Mouse (Mus musculus): ENCODE data around the gene Stxbp1. TPM values are rescaled to one million over a fixed set of nuclear protein-coding genes. Genes with fewer than 3 reads are reported as not detected.

The Stxbp1 gene
- total RNA-seq, 2 experiments from 2014 or later, result 11.0 to 11.7 TPM

DNA sequence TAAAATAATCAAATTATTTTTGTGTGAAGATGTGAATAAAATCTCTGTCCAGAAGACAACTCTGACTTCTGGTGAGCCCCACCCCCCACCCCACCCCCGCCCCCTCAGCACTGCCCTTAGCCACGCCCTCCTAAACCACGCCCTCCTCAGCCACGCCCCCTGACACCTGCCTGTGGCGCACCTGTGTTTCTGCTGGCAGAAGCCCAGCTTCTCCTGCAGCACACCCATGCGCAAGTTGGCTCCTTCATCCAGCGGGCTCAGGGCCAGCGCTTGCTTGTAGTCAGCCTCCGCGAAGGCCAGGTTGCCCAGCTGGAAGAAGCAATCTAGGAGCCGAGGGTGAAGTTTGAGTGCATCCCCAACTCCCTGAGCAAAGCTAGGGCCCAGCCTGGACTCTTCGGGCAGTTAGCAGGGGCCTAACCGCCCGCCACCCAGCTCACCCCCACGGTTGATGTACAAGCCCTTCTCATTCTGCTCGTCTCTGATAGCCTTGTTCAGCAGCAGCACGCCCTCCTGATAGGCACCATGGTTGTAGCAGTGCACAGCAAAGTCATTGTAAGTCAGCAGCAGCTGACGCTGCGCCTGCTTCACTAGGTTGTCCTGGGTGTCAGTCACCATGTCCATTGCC, 78.3 kb downstream of the Stxbp1 start:
- DNase-seq (ENCODE audit: low spot score), result no peak
- intact Hi-C loops (cut with DNase I), result no loop called here

GRCm38 (mm10) chr2:32767241-32767640, 79.8 kb downstream of the Stxbp1 start:
- DNase-seq (ENCODE audit: low spot score), result no peak
- intact Hi-C loops (cut with DNase I), result no loop called here

GRCm38 (mm10) chr2:32763353-32763752, 83.7 kb downstream of the Stxbp1 start:
- DNase-seq (ENCODE audit: low spot score), result no peak
- intact Hi-C loops (cut with DNase I), result no loop called here

DNA sequence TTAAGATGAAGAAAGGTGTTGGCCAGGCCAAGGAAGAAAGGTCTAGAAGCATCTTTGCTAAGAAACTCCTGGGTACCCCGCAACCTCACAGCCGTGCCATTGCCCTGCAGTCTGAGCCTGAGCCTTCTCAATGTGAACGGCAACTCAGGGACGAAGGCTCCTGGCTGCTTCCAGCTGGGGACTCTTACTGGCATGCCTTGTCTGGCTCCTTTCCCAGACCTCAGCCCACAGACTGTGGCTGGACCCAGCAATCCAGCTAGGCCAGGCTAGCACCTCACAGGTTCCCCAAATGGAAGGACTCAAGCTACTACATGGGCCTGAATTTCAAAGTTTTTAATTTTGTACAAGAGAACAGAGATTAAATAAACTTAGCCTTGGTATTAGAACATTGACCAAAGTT, 85.2 kb downstream of the Stxbp1 start:
- intact Hi-C loops (cut with DNase I), result no loop called here

DNA sequence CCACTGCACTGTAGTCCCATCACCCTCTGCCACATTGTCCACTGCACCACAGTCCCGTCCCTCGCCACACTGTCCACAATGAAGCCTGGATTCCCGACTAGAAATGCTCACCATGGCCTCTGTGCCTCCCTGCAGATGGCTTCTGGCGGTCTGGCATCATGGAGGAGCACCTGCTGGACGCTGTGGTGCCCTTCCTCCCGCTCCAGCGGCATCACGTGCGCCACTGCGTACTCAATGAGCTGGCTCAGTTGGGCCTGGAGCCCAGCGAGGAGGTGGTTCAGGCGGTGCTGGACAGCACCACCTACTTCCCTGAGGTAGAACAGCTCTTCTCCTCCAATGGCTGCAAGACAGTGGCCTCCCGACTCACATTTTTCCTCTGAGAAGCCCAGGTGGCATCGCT, 85.7 kb downstream of the Stxbp1 start:
- intact Hi-C loops (cut with DNase I), result no loop called here

More for the DNA sequence above, 85.2 kb downstream of the Stxbp1 start:
- DNase-seq (ENCODE audit: low spot score), result no peak

DNA sequence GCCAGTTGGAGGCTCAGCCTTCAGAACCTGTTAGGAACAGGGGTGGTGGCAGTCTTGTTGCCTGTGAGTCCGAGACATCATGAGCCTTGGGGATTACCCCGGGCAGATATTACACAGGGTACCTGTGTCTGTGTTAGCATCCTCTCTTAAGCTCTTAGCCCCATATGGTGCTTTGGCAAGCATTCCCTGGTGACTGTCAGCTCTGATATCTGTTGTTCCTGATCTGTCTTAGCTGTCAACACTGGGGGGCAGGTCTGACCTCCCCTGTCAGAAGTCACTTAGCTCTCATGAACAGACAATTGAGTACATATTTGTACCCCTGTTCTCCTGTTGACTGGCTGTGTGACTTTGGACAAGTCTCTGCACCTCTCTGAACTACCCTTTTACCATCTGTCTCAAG, 88.0 kb downstream of the Stxbp1 start:
- DNase-seq (ENCODE audit: low spot score), result no peak
- intact Hi-C loops (cut with DNase I), result no loop called here

More for the DNA sequence above, 85.7 kb downstream of the Stxbp1 start:
- DNase-seq (ENCODE audit: low spot score), result no peak

GRCm38 (mm10) chr2:32758503-32758902, 88.5 kb downstream of the Stxbp1 start:
- intact Hi-C loops (cut with DNase I), result no loop called here

GRCm38 (mm10) chr2:32757056-32757845, 89.8 kb downstream of the Stxbp1 start, which contains the start of gene Tor2a:
Gene Tor2a, plus strand, starts transcription at chr2:32757234.
- intact Hi-C loops (cut with DNase I), result loop anchor here (1.0 kb wide), 1 partner anchor 43 kb away; no protein-coding TSS in a partner anchor
- peak; percentile 95 for DNase-seq (ENCODE audit: low spot score)

More at GRCm38 (mm10) chr2:32758503-32758902, 88.5 kb downstream of the Stxbp1 start:
- DNase-seq (ENCODE audit: low spot score), result no peak

DNA sequence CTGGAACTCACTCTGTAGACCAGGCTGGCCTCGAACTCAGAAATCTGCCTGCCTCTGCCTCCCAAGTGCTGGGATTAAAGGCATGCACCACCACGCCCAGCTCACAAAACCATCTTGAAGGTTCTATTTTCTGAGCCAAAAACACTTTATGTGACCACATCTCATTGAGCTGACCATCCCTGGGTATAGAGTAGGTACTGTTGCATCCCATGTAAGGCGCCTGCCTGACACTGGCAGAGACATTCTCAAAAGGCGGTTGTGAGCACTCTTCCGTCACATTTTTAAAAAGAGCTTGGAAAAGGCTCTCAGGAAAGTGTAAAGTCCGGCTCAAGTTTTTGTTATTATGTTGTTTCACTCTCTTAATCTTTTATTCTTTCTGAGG, 90.4 kb downstream of the Stxbp1 start:
- intact Hi-C loops (cut with DNase I), result loop anchor here (1.0 kb wide), 1 partner anchor 42 kb away; no protein-coding TSS in a partner anchor
- no peak for DNase-seq (ENCODE audit: low spot score)

- intact Hi-C loops (cut with DNase I), result loop anchor here (2.0 kb wide), 1 partner anchor 15 kb away; no protein-coding TSS in a partner anchor
These were observed 94.9 kb downstream of the Stxbp1 start for GRCm38 (mm10) chr2:32752181-32752580.

DNA sequence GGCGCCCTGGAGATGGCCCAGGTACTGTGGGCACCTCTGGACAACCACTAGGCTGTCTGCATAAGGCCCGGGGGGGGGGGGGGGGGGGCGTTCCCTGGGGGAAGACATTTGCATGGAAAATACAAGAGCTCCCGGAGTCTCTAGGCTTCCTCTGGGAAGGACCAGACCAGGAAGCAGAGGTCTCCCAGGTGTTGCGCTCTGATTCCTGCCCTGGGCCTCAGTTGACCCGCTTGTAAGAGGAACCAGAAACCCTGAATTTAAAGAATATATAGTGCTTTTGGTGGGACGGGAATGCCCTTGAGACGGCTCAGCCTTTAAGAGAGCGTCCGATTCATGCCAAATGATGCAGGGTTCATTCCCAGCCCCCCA, 95.4 kb downstream of the Stxbp1 start:
- intact Hi-C loops (cut with DNase I), result loop anchor here (2.0 kb wide), 1 partner anchor 15 kb away; no protein-coding TSS in a partner anchor
- DNase-seq (ENCODE audit: low spot score), result no peak

More at GRCm38 (mm10) chr2:32752181-32752580, 94.9 kb downstream of the Stxbp1 start:
- DNase-seq (ENCODE audit: low spot score), result no peak

- no peak for DNase-seq (ENCODE audit: low spot score)
- intact Hi-C loops (cut with DNase I), result no loop called here
These were observed 96.0 kb downstream of the Stxbp1 start for GRCm38 (mm10) chr2:32750887-32751664.

DNA sequence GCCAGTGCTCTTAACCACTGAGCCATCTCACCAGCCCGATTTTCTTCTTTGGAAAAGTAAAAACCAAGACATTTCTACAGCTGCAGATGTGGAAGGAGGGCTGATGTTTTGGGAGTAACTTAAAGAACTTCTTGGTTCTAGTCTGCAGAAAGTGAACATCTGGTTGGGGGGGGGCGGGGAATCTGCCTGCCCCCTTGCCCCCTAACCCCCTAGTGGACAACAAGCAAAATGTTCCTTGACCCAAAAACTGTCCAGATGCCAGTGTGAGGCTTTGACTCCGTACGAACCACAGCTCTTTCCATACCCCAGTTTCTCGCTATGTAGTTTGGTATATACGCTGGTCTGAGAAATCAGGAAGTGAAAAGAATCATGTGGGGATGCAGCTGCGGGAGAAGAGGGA, 96.8 kb downstream of the Stxbp1 start:
- no peak for DNase-seq (ENCODE audit: low spot score)
- intact Hi-C loops (cut with DNase I), result no loop called here

- no peak for DNase-seq (ENCODE audit: low spot score)
- intact Hi-C loops (cut with DNase I), result no loop called here
These were observed 98.0 kb downstream of the Stxbp1 start for GRCm38 (mm10) chr2:32749082-32749481.

GRCm38 (mm10) chr2:32744272-32744982, 102.6 kb downstream of the Stxbp1 start:
- DNase-seq (ENCODE audit: low spot score), result no peak
- intact Hi-C loops (cut with DNase I), result no loop called here

- intact Hi-C loops (cut with DNase I), result no loop called here
- DNase-seq (ENCODE audit: low spot score), result no peak
These were observed 104.9 kb downstream of the Stxbp1 start for GRCm38 (mm10) chr2:32742173-32742531.

GRCm38 (mm10) chr2:32741273-32742172, 105.5 kb downstream of the Stxbp1 start:
- DNase-seq (ENCODE audit: low spot score), result peak; percentile 48
- intact Hi-C loops (cut with DNase I), result no loop called here

DNA sequence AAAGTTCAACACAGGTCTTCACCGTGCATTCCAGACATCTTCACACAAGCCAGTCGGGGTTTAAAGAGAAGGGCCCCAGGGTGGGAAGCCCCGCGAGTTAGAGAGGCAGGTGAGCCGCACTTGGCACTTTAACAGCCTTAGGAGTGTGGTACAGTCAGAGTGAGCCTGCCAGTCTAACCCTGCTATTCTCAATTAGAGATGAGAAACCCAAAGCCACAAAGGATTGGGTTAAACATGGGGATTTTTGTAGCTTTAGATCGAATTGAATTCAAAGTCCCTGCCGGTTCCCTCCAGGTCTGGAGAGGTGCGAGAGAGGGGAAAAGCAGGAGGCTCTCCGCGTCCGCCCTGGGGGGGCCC, 106.2 kb downstream of the Stxbp1 start, which contains the start of gene 6330409D20Rik:
Gene 6330409D20Rik, minus strand, starts transcription at position 101 of the 357 bp plus-strand sequence.
- intact Hi-C loops (cut with DNase I), result no loop called here
- DNase-seq (ENCODE audit: low spot score), result no peak

GRCm38 (mm10) chr2:32739311-32739710, 107.7 kb downstream of the Stxbp1 start:
- intact Hi-C loops (cut with DNase I), result no loop called here

More at GRCm38 (mm10) chr2:32739311-32739710, 107.7 kb downstream of the Stxbp1 start:
- DNase-seq (ENCODE audit: low spot score), result no peak

Data from heart, postnatal 25 days (tissue).